Mouse (Mus musculus) lung, embryonic 14.5 days (tissue): ENCODE measurements around the gene B430305J03Rik. TPM values are rescaled to one million over a fixed set of nuclear protein-coding genes. Genes with fewer than 3 reads are reported as not detected.

Experiments
- ATAC-seq: fragments of 200-750 bp; cut with Nextera tagmentation; 2 replicates; pipeline ENCODE4 v1.8.0; 2017; ENCODE audit warnings: mild to moderate bottlenecking, moderate TSS enrichment, moderate library complexity; ENCODE audit not compliant: insufficient read depth
- DNase-seq: peaks from one replicate; pipeline ENCODE4 v3.0.0-alpha.2; 2015
- H3K27ac ChIP-seq: fragments of 300-500 bp; sonication (generic); 2 replicates; pipeline ENCODE4 v1.5.1; 2014; ENCODE audit warnings: low read depth, mild to moderate bottlenecking, moderate library complexity
- H3K27me3 ChIP-seq: fragments of 300-500 bp; sonication (generic); 2 replicates; pipeline ENCODE4 v1.6.1; 2014; ENCODE audit warnings: low read length, control low read depth; ENCODE audit not compliant: insufficient read depth
- H3K36me3 ChIP-seq: fragments of 300-500 bp; sonication (generic); 2 replicates; pipeline ENCODE4 v1.6.1; 2014; ENCODE audit warnings: control low read depth; ENCODE audit not compliant: insufficient read depth
- H3K4me1 ChIP-seq: fragments of 300-500 bp; sonication (generic); 2 replicates; pipeline ENCODE4 v1.6.1; 2014; ENCODE audit warnings: antibody characterized with exemption, control low read depth; ENCODE audit not compliant: insufficient read depth
- H3K4me2 ChIP-seq: fragments of 300-500 bp; sonication (generic); 2 replicates; pipeline ENCODE4 v1.6.1; 2014; ENCODE audit warnings: mild to moderate bottlenecking
- H3K4me3 ChIP-seq: fragments of 300-500 bp; sonication (generic); 2 replicates; pipeline ENCODE4 v1.5.1; 2014; ENCODE audit warnings: low read depth, low read length
- H3K9ac ChIP-seq: fragments of 300-500 bp; sonication (generic); 2 replicates; pipeline ENCODE4 v1.6.1; 2014
- H3K9me3 ChIP-seq: fragments of 300-500 bp; sonication (generic); 2 replicates; pipeline ENCODE4 v1.6.1; 2016; ENCODE audit warnings: low read depth, low read length, control low read depth
- CTCF ChIP-seq: IDR thresholded peaks from 2 replicates; pipeline ENCODE4 v1.5.1; 2016; ENCODE audit warnings: antibody characterized with exemption, low read depth
- WGBS: fragments of 180-500 bp; shearing (Covaris S2); extraction: QIAGEN DNeasy Blood & Tissue Kit; methylation state at CpG from one replicate; pipeline ENCODE4 v1.1.7; 2014; 5-methylcytosine and 5-hydroxymethylcytosine counted together
- polyA plus RNA-seq: library from polyadenylated mRNA; unstranded; fragments of >200 nt; fragmentation: Nextera tagmentation; extraction: Ambion mirVana; gene quantifications from 2 replicates; pipeline ENCODE4 v1.2.1, GENCODE M21; 2014

Gene B430305J03Rik
- polyA plus RNA-seq = not detected in 2 replicates

DNA sequence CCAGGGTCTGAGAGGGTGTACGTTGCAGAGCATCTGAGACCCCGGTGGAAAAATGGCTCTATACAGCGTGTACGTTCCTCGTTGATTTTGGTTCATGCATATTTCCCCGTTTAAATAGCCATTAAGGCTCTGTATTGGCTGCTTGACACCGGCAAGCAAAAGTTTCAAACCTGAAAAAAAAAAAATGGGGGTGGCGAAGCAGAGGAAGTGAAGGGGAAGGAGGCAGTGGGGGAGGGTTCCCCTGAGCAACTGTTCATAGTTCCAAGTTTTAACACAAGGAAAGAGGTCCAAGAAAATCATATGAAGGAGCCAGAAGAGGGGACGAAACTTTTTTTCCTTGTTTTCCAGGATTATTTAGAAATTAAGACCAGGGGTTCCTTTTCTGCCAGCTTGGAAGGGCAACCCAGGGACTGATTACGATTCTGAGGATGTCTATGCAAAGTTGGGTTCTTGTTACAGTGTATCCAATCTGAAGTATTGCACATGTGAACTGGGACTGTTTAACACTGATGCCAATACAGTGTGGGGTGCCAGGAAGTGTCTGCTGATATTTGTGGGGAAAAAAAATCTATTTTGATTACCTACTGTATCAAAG lies at the start of gene B430305J03Rik:
Gene B430305J03Rik (minus strand): TSS at position 173 of the 595 bp plus-strand sequence.
- Histone ChIP-seq H3K27ac (peak within 1 kb of the TSS; percentile 48; the same call in 1 of the 2 replicates), H3K4me2 (peak within 1 kb of the TSS; percentile 89), H3K9me3 (no peaks in the 10 kb centered on the region), H3K27me3 (no peaks in the 10 kb centered on the region), H3K9ac (peak within 1 kb of the TSS; percentile 84), H3K4me3 (peak within 1 kb of the TSS; percentile 80), H3K36me3 (peaks cover 8% of the 10 kb centered on the region; the same call in 1 of the 2 replicates), H3K4me1 (peaks cover 3% of the 10 kb centered on the region; the same call in 1 of the 2 replicates)
- WGBS = under 1% methylated on average over 10 of the region's 10 CpGs
- peak; percentile 54 for DNase-seq
- no peak for TF ChIP-seq CTCF
- ATAC-seq = no peak

DNA sequence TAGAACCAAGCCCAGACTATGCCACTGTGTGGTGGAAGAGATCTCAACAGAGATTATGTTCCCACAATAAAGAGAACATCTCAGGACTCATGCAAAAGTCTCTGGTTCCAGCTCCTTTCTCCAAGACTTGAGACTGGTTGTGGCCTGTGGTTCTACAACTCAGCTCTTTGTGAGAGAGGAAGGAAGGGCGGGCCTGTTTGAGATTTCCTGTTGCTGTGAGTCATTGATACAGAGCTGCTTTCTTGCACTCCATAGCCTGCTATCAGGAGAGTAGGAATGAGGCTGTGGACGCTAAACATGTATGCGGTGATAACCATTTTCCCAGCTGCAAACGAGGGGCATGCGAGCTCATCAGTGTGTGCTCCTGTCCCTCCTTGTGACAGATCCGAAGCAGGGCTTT lies 43.9 kb upstream of the B430305J03Rik start:
- Histone ChIP-seq H3K9me3 (no peaks in the 10 kb centered on the region), H3K4me3 (no peak overlapping the region), H3K27me3 (no peaks in the 10 kb centered on the region), H3K27ac (no peak overlapping the region), H3K36me3 (no peaks in the 10 kb centered on the region), H3K4me2 (no peak overlapping the region), H3K4me1 (no peaks in the 10 kb centered on the region), H3K9ac (no peak overlapping the region)
- WGBS = 68% methylated on average over 6 of the region's 6 CpGs
- DNase-seq = no peak
- ATAC-seq = 0 out of 2 replicates have a peak, but pooled peaks have one; percentile 31
- TF ChIP-seq CTCF = no peak

DNA sequence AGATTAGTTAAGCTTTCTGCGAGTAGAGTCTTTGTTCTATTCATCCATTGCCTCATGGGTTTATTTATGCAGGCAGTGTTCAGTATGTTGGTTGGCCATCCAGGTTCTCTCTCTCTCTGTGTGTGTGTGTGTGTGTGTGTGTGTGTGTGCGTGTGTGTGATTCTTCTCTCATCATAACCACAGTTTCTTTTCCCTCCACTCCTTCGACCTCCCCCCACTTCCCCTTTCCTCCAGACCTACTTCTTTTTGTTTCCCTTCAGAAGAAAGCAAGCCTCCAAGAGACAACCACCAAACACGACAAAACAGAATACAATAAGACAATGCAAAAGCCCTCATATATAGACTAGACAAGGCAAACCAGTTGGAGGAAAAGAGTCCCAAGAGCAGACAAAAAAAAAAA lies 41.2 kb upstream of the B430305J03Rik start:
- H3K4me2 ChIP-seq = no peak overlapping the region
- no peaks in the 10 kb centered on the region for H3K27me3 ChIP-seq
- no peak overlapping the region for H3K4me3 ChIP-seq
- no peaks in the 10 kb centered on the region for H3K9me3 ChIP-seq
- no peak overlapping the region for H3K9ac ChIP-seq
- DNase-seq = no peak
- H3K4me1 ChIP-seq = no peaks in the 10 kb centered on the region
- H3K27ac ChIP-seq = no peak overlapping the region
- ATAC-seq = no peak
- TF ChIP-seq CTCF = no peak
- WGBS = 80% methylated on average over 4 of the region's 4 CpGs
- H3K36me3 ChIP-seq = no peaks in the 10 kb centered on the region

DNA sequence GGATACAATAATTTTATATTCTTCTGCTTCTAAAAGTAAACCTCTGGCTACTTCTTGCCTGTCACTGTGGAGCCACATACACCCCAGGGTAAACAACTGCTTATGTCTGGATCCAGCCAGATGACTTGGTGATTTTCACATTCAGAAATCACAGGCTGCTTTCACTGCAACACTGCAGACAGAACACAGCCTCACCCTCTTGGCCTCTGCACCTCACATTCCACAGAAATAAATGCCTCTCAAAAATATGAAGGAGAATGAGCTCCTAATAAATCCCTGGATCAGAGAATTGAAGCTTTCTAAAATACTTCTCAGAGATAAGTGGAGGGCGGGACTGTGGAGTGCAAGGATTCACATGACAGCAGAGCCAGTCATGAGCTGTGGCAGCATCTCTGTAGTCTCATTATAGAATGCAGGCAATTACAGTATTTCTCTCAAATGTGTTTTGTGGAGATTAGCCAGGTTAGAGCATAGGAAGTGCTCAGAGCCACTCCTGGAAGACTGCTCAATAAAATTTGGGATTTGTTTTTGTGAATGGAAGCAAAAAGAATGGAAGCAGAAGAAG lies 35.2 kb upstream of the B430305J03Rik start:
- no peak for TF ChIP-seq CTCF
- Histone ChIP-seq H3K4me3 (no peak overlapping the region), H3K27ac (no peak overlapping the region), H3K27me3 (no peaks in the 10 kb centered on the region), H3K4me2 (no peak overlapping the region), H3K36me3 (no peaks in the 10 kb centered on the region), H3K9ac (no peak overlapping the region), H3K4me1 (no peaks in the 10 kb centered on the region), H3K9me3 (no peaks in the 10 kb centered on the region)
- ATAC-seq = no peak
- no peak for DNase-seq
- 34% methylated on average over 1 of the region's 1 CpGs for WGBS

DNA sequence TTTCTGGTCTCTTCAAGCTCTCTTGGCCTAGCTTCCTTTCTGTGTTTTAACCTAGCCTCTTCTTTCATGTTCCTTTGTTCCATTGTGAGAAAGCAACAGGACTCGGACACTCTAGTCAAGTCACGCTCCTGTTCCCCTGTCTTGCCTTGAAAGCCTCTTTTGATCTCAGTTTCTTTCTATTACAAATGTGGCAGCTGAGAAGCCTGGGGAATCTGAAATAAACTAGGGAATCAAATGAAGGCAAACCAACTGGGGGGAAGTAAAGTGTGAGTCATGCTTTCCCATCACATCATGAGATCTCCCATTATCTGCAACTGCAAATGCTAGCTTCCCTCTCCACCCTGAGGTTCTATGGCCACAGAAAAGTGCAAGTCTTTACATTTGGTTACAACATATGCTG lies 31.0 kb upstream of the B430305J03Rik start:
- no peak for TF ChIP-seq CTCF
- ATAC-seq (no peak), DNase-seq (no peak)
- Histone ChIP-seq H3K36me3 (no peaks in the 10 kb centered on the region), H3K4me2 (no peak overlapping the region), H3K27ac (no peak overlapping the region), H3K9me3 (no peaks in the 10 kb centered on the region), H3K27me3 (no peaks in the 10 kb centered on the region), H3K4me1 (no peaks in the 10 kb centered on the region), H3K9ac (no peak overlapping the region), H3K4me3 (no peak overlapping the region)
- WGBS = 69% methylated on average over 2 of the region's 2 CpGs

DNA sequence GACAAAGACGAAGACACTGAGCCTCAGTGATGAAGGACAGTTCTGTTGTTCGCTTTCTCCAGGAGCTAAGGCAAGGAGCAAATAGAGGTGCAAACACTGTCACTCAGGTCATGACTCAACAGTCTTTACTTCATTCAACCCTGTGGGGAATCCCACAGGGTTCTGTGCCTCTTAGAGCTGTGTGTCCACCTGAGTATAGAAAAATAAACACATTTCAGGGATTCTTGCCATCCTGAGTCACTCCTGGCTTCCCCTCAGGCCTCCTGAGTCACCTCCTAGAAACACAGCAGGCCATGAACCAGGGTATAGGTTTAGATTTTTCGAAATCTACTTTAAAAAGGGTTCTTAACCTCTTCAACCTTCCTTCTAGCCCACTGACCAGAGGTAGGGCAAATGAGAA lies 29.6 kb upstream of the B430305J03Rik start:
- H3K4me3 ChIP-seq = no peak overlapping the region
- WGBS = 76% methylated on average over 3 of the region's 3 CpGs
- no peaks in the 10 kb centered on the region for H3K36me3 ChIP-seq
- ATAC-seq (no peak), DNase-seq (no peak)
- no peaks in the 10 kb centered on the region for H3K4me1 ChIP-seq
- no peaks in the 10 kb centered on the region for H3K9me3 ChIP-seq
- no peaks in the 10 kb centered on the region for H3K27me3 ChIP-seq
- no peak overlapping the region for H3K4me2 ChIP-seq
- H3K27ac ChIP-seq = no peak overlapping the region
- TF ChIP-seq CTCF = no peak
- no peak overlapping the region for H3K9ac ChIP-seq

DNA sequence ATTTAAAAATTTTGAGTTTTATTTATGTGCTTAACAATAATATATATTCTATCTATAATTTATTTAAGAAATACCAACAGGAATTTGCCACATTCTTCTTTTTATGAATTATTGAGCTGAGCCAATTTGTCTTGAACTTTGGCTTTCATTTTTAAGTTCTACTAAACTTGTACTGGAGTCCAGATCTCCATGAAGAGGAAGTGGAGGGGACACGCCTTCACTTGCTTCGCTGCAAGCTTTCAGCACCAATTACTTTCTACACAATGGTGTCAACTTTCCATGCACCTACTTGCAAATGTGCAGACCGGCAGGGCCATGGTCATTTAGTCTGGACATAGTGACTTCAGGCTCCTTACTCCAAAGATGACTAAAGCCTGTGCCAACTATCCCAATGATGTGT lies 27.8 kb upstream of the B430305J03Rik start:
- DNase-seq (no peak), ATAC-seq (no peak)
- no peaks in the 10 kb centered on the region for H3K27me3 ChIP-seq
- H3K4me2 ChIP-seq = no peak overlapping the region
- 56% methylated on average over 3 of the region's 3 CpGs for WGBS
- H3K9ac ChIP-seq = no peak overlapping the region
- H3K36me3 ChIP-seq = no peaks in the 10 kb centered on the region
- H3K27ac ChIP-seq = no peak overlapping the region
- H3K9me3 ChIP-seq = no peaks in the 10 kb centered on the region
- no peak overlapping the region for H3K4me3 ChIP-seq
- no peaks in the 10 kb centered on the region for H3K4me1 ChIP-seq
- TF ChIP-seq CTCF = no peak
